Mouse (Mus musculus) spleen, adult 18-20 months (tissue): ENCODE data around the gene Wdr76.
A peak's percentile ranks its signal among the peaks of the same experiment; 100 is the strongest.
"Not testable (repeated sequence)": the region's sequence is repeated elsewhere in the genome, so short reads cannot be mapped to it uniquely, and the experiment has no call there.

Experiments
- DNase-seq, 2 experiments: peaks; one replicate each; pipeline ENCODE4 v3.0.0; 2022; ENCODE audit warnings: mixed read lengths in 2 of 2

The Wdr76 gene

DNA sequence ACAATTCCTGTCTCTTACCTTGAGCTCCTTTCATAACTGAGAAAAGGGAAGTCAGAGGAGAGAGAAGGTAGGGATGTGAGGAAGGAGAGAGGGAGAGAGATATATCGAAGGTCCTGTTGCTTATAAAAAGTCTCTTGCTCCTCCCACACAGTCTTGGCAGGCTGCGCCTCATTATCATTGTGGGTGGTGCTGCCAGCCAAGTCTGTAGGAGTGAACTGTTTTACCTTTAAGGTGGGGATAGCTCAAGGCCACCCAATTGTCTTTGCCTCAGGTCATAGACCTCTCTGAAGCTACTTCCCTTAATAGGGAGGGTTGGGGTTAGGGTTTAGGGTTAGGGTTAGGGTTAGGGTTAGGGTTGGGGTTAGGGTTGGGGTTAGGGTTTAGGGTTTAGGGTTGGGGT is 15.5 kb downstream of the Wdr76 start:
- DNase-seq, result no peak

DNA sequence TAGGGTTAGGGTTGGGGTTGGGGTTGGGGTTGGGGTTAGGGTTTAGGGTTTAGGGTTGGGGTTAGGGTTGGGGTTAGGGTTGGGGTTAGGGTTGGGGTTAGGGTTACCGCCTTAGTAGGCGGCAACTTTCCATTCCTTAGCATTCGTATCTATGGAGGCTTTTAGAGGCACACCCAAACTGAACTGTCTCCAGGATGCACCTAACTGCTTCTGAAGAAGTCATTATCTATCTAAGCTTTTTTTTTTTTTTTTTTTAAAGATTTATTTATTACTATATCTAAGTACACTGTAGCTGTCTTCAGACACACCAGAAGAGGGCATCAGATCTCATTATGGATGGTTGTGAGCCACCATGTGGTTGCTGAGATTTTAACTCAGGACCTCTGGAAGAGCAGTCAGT is 16.3 kb downstream of the Wdr76 start:
- not testable (repeated sequence) for DNase-seq

- no peak for DNase-seq
Observed at GRCm38 (mm10) chr2:121525056-121525455, 18.5 kb downstream of the Wdr76 start.

GRCm38 (mm10) chr2:121544829-121545228 is 38.3 kb downstream of the Wdr76 start:
- no peak for DNase-seq

DNA sequence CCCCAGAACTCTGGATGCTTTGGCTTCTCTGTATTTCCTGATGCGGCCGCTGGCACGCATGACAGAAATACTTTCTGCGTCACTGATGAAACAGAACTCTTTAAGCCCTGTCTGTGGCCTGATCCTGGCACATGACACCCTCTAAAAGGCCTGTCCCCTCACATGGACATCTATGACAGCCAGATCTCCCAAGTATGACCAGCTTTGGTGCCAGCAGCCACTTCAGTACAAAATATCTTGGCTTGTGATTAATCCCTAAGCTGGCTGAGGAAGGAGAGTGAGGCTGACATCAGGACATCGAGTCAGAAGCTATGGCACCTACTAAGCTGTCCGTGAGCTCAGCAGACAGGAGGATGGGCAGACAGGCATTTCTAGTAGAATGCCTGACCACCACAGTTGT is 43.1 kb downstream of the Wdr76 start:
- DNase-seq, result no peak

GRCm38 (mm10) chr2:121551271-121551670 is 44.7 kb downstream of the Wdr76 start:
- no peak for DNase-seq

DNA sequence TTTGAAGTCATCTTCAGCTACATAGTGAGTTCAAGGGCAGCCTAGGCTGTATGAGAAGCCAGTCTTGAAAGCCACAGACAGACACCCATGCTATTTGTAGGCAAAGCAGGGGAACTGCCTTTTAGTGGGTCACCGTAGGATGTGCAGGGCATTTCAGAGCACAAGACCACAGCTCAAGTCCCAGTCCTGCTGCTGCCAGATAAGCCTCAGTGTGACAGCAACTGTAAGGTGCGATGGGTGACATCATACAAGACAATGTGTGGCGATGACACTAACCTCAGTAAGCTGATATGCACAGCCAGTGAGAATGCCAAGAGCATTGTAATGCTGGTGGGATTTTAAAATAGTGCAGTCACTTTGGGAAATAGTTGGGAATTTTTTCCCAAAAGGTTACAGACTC is 56.6 kb downstream of the Wdr76 start:
- DNase-seq, result no peak

DNA sequence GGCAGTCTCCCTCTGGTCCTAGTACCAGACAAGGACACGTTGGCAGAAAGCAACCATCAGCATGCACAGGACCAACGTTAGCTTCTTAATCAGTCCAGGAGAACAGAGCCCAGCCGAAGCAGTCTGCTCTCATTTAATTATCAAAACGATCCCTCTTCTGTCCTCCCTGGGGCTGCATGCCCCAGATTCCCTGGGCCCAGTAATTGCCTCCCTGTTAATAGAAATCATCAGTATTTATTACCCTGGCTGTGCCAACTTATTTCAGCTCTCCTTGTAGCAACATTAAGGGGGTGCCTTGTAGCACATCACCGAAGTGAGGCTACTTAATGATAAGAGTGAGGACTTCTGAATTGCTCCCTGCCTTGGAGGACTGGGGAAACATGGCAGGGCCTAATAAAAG is 59.4 kb downstream of the Wdr76 start:
- DNase-seq, result no peak

DNA sequence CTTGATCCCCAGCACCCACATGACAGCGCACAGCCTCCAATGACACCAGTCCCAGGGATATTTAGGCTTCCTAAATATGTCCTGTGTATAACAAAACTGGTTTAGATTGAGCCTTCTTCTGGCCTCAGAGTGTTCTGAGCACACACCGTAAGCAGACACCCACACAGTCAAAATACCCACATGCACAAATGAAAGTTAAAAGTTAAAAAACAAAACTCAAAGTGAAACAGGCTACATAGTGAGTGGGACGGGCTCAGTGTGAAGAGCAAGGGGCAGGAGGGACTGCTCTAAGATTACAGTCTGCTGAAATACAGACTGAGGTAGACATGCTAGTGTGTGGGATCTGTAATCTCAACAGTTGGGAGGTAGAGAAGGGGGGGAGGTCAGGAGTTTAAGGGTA is 63.5 kb downstream of the Wdr76 start:
- no peak for DNase-seq

- no peak for DNase-seq
Observed at GRCm38 (mm10) chr2:121570999-121571655, 64.6 kb downstream of the Wdr76 start.

DNA sequence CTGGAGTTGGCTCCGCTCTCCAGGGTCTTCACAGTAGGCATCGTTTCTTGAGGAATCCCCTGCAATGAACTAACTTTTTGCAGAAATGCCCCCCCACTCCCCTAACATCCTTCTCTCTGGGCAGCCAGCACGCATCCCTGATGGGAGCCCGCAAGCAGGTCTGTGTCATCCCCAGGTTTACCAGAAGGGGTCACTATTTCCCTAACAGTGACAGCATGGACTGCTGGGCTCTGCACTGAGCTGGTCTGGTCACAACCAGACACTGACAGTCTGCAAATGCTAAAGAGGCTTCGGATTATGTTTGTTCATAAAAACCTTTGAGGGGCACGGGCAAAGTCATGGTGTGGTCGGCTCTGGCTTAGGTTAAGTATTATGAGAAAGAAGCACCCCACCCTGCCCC is 65.3 kb downstream of the Wdr76 start:
- DNase-seq, result peak; percentile 14 to 66

- no peak for DNase-seq
Observed at GRCm38 (mm10) chr2:121574066-121574630, 67.6 kb downstream of the Wdr76 start.

DNA sequence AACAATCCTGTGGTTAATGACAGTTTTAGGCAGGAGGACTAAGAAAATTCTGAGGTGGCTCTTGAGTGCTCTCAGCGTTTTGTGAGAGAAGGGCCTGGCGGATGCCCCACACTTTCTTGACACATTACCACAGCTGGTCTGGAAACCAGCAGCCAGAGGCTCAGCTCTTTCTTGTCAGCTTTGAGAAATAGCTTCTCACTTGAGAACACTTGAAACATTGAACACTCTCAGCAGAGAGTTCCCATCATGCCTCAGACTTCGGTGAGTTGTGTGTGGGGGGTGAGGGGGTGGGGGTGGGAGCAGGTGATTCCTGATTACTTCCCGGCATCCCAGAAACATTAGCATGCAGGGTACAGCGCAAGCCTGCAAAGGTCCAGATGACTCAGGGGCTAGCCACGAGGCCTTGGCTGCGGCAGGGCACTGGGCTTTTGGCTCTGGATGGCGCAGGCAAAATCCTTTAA is 69.2 kb downstream of the Wdr76 start:
- no peak for DNase-seq

DNA sequence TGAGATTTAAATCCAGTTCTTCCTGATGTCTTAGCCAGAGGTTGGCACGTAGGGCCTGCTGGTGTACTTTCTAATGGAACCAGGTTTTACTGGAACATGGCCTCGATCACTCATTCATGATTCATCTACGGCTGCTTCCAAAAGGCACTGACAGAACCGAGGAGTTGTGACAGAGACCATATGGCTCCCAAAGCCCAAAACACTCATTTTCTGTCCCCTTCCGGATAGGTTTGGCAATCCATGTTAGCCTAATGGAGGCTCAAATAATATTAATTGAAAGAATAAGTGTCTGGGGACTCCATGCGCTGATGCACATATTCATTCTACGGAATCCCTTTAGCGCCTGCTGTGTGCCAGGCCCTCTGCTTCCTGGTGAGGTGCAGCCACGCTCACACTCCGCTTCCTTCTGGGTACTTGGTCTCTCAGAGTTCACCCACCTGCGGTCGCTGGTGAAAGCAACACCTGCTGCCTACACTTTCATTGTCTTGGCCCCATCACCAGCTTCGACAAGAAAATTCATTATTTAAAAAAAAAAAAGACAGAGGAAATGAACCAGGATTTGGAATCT is 76.4 kb downstream of the Wdr76 start:
- no peak for DNase-seq

- no peak for DNase-seq
Observed at GRCm38 (mm10) chr2:121583468-121584116, 77.1 kb downstream of the Wdr76 start.

GRCm38 (mm10) chr2:121584705-121585104 is 78.2 kb downstream of the Wdr76 start:
- DNase-seq, result no peak

DNA sequence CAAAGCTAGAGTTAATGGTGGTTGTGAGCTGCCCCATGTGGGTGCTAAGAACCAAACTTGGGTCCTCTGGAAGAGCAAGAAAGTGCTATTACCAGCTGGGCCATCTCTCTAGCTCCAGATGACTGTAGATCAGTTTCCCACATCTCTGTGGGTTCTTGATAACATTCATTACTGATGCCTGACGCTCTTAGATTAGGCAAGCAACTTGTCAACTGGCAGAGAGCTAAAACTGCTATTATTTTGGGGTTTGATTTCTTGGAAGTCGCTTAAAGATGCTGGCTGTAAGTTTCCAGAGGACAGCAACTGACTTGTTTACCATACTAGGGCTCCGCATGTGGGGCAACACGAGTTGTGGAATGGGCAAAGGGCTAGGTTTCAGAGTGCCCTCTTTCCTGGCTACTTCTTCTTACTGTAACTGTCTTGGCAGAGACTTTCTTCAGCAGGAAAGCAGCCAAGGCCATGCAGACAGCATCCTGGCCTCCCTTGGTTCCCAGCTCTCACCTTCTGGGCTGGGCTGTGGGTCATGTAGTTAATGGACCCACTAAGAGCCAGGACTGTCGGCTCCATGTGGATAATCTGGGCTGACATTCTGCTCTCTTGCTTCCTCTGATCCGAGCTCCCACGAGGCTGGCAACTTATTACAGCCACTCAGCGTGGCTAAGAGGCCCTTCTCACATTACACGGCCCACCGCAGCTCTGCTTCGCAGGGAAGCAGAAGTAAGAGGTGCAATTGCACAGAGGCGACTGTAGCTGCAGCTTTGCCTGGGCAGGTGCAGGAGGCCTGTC is 81.2 kb downstream of the Wdr76 start:
- no peak for DNase-seq

GRCm38 (mm10) chr2:121588309-121588694 is 81.8 kb downstream of the Wdr76 start:
- DNase-seq, result no peak

DNA sequence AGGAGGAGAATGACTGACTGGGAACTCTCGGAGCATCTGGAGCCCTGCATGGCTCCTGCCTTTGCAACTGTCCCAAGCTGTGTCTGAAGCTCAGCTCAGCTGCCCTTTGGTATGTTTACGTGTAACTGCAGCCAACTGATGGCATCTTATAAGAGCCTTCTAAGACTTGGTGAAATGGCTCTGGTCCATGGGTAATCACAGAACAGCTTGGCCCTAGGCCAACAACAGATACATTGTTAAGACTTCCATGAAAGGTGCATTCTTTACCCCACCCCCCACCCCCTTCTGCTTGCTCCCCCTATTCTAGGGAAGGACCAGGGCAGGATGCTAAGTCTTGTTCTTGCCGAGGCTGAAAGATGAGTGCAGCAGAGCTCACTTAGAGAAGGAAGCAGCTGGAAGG is 87.6 kb downstream of the Wdr76 start:
- DNase-seq, result no peak
